Mouse (Mus musculus): ENCODE measurements around the gene Gm364.
A peak's percentile ranks its signal among the peaks of the same experiment; 100 is the strongest.

The Gm364 gene

GRCm38 (mm10) chrX:57408769-57409168 is at the start of gene Gm364:
Gm364 (plus strand) TSS chrX:57409154.
- DNase-seq (ENCODE audit: low spot score): no peak

GRCm38 (mm10) chrX:57359316-57359715 is 49.6 kb upstream of the Gm364 start:
- DNase-seq (ENCODE audit: low spot score): no peak

DNA sequence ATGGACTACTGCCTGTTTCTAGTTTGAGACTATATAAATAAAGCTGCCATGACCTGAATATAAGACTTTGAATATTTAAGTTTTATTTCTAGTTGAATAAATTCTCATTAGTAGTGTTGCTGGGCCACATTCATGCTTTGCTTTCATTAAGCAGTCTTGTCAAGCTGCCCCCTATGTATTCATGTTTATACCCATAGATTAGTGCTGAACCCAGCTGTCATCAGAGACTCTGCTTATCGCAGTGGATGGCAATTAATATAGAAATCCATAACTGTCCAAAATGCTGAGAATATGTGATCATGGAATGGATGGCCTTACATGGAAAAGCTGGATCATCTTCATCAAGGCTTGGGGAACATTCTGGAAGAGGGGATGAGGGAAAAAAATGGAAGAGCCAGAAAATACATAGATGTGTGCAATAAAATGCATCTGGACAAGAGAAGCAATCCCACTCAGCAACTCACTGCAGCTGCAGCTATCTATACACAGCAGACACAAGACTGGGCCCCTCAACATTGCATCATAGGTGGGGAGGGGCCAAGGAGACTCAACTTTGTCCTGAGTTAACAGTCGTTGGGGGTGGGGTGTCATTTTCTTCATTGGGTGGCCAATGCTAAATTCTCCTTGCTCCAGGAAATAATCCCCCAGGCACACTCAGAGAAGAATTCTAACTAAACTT is 43.9 kb upstream of the Gm364 start:
- no peak for DNase-seq (ENCODE audit: low spot score)

DNA sequence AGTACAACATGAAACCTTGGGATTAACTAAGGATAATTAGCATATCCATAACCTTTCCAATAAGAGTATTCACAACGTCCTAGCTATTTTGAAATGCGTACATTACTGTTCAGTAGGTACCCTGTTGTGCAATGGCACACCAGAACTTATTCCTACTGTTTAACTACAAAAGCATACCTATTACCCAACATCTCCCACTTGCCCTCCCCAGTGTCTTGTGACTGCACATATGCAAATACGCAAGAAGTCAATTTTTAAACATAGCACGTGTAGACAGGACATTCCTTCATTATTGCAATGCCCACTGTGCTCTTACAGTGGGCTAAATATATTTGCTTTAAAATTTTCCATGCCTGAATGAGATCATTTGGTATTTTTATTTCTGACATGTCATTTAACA is 36.0 kb upstream of the Gm364 start:
- DNase-seq (ENCODE audit: low spot score): no peak

DNA sequence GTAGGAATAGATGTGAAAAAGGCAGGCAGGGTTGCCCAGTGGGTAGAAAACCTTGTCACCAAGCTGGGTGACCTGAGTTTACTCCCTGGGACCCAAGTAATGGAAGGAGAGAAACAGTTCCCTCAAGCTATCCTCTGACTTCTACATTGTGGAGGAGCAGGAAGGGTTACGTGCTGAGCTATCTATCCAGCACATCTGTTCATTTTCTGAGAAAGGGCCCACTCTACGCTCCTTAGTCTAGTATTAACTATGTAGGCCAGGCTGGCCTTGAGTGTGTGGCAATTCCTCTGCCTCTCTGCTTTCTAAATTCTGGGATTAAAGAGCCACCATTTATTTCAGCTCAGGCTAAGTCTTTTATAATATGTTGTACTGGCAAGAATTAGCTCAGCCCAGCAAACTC is 35.4 kb upstream of the Gm364 start:
- DNase-seq (ENCODE audit: low spot score): no peak

GRCm38 (mm10) chrX:57374029-57374428 is 34.9 kb upstream of the Gm364 start:
- no peak for DNase-seq (ENCODE audit: low spot score)

DNA sequence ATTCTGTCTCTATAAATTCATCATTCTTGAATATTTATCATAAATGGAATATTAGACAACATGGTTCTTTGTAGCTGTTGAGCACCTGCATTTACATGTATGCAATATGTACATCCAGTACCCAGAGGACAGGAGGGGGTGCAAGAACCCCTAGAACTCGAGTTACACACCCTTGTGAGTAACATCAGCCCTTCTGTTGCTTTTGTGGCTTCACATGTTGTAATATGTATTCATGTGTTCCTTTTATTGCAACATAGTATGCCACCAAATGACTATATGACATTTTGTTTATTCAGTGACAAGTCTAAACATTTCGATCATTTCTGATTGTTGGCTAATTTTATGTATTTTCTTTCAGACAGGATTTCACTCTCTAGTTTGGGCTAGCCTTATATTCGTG is 31.9 kb upstream of the Gm364 start:
- no peak for DNase-seq (ENCODE audit: low spot score)

DNA sequence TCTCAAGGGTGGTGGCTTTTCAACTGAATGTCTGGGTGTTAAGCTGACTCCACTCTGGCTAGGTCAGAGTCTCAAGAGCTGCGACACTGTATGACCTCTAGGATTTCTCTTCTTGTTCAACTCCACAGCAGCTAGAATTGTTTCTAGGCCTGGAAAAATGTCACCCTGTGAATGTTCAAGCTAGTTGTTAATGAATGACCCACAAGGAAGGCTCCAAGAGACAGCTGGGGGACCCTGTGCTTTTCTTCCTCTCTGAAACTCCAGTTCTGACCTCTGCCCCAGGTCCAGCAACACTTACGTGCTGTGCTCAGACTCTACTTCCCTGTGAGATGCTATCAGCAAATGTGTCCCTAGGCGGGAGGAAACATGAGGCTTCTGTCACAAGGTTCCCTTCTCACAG is 30.4 kb upstream of the Gm364 start:
- DNase-seq (ENCODE audit: low spot score): no peak

DNA sequence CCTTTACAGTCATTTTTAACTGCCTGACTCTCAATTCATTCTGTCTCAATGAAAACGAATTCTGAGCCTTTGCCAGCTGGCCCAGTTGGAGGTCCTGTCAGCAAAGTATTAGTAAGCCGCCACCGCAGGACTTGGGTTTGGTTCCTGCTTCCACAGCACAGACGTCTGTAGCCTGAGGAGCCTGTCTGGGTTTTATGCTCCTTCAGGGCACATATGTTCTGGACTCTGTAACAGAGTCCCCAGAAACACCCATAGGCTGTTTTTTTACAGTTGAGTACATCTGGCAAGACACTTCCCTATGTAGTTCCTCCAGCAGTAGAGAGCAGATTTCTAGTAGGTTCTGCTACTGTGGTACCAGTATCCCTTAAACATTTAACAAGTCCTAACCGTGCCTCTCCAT is 28.0 kb upstream of the Gm364 start:
- DNase-seq (ENCODE audit: low spot score): no peak

DNA sequence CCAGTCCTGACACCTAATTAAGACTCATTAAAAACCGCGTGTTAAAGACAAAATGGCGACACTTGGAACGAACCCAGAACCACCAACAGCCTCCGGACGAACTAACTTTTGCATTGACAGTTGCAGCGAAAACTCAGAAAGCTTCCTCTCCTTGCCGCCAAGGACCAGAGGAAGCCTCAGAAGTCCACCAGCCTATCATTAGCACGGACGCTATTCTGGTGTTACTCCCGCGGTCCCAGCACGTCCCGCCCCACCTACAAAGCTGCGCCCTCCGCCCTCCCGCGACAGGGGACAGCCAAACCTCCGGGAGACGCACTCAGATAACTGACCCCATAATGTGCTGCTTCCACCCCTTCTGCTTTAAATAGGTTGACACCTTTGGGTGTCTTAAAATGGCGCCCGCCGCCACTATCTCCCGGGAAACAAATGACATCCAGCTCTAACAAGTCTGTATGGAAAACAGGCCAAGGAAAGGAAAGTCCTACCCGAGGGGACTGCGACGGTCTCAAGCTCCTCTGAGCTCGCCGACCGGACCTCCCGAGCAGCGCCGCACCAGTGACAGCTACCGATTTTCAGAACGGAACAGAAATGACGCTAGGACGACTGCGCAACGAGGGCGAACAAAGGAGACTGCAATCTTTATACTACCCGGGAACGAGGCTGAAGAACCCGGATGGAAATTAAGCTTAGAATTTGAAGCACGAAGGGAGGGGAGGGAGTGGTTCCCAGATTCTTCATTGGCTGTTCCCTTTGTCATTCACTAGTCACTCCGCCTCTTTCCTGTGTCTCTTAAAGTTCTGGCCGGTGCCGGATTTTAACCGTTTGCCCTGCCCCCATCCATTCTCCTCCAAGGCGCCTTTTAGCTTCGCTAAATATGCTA is 16.3 kb upstream of the Gm364 start, which contains the start of gene Rbmx:
TSS of gene Rbmx (minus strand) at position 670 of the 880 bp plus-strand sequence.
- DNase-seq (ENCODE audit: low spot score): peak; percentile 96

DNA sequence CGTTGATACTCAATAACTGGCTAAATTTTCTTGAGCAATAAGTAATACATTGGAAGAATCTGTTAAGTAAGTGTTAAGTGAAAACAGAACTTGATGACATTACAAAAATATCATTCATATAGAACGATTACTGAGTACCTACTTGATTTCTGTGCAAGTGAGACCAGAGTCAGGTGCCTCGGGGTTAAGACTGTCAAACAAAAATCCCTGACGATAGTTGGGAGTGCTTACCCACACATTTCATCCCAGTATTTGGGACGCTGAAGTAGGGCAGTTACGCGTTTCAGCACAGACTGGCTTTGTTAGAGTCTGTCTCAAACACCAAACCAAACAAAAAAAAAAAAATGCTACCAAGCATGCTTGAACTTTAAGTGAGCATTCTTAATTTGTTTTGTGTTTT is 15.5 kb upstream of the Gm364 start:
- DNase-seq (ENCODE audit: low spot score): no peak

DNA sequence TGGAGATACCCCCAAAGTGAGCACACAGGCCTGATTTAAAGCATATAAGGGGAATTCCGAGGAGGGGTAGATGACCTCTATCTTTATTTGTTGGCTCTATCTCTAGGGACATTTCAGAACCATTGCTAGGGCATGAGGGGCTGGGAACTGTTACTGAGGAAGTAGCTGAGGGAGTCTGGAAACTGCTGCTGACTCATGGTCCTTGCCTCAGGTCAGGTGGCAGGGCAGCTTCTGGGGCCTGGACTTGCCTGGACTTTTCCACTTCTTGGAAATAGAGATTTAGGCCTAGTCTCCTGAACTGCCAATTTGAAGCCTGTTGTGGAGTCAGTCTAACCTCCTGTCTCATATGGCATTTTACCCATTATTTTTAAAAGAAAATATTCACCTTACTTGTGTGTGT is 7.6 kb upstream of the Gm364 start:
- DNase-seq (ENCODE audit: low spot score): no peak

DNA sequence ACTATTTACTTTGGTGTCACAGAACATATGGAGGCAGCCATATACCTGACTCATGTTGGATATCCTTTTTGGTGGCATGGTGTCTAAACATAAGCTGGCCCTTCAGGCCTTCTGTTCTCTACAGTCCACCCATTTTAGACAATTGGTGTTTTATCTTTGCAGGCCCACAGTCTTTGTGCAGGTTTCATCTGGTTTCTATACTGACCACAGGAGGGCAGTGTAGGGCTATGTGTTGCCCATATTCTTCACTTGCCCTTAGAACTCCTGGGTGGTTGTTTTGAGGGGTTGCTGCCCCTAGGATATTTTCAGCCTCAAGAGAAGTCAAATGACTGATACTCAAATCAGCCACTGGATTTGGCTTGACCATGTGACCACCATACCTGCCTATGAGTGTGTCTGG is 5.3 kb upstream of the Gm364 start:
- DNase-seq (ENCODE audit: low spot score): no peak

- DNase-seq (ENCODE audit: low spot score): peak; percentile 32
Measured at GRCm38 (mm10) chrX:57431610-57432009, 22.7 kb downstream of the Gm364 start.

GRCm38 (mm10) chrX:57433897-57434296 is 24.9 kb downstream of the Gm364 start:
- no peak for DNase-seq (ENCODE audit: low spot score)

GRCm38 (mm10) chrX:57503634-57504033 is 94.7 kb downstream of the Gm364 start, which contains the start of gene Gpr101:
Gpr101 (minus strand) TSS chrX:57503757.
- DNase-seq (ENCODE audit: low spot score): no peak

DNA sequence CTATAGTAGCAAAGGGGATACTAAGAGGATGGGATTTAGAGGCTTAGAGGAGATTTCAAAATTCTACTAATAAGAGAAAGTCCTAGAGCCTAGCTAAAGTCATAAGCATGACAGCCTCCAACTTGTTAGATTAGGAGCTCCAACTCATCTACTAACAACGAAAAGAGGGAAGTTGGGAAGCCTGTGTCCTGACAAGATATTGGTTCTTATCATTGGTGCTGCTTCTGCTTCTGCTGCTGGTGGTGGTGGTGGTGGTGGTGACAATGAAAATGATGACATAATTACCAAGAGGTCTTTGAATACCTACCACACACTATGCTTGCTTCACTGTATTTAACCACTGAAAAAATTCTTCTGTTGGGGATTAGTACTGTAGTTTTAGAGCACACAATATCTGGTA is 97.3 kb downstream of the Gm364 start:
- DNase-seq (ENCODE audit: low spot score): no peak

DNA sequence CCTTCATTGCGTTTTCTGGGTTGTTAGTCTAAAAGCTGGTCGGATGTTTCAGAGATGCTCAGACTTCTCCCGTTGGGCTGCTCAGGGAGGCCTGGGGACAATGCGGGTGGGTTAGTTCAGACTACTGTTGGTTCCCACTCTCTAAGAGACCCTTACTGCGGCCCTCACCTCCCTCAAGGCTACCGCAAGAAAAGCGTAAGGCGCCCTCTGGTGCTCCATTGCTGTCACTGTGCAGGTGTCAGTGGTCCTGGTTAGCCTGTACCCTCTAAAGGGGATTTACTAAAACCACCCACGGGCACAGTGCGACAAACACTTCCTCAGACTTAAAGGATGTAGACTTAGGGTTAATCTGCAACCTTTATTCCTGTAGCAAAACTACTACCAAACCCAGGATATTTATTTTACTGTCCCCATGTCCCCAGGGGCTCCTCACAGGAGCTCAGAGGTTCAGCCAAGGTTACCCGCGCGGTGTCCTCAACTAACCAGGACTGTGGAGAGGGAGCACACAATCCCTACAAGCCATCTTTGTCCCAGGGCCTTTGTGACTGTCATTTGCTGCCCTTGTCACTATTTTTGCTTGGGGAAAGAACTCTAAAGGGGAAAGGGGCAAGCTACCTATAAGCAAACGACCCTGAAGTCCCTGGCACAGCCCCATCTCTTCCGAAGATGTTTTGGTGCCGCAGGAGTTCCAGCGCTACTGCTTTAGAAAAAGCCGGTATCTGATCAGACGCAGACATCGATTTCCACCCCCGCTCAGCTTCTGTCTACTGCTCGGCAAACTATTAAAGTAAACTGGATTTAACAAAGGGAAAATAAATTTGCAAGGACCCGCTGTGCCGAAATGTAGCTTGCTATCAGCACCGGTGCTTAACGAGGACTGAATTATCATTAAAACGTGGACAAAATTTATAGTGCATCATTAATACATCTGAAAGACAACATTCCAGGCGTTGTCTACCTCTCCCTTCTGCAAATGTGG is 112.5 kb downstream of the Gm364 start:
- no peak for DNase-seq (ENCODE audit: low spot score)
